Mouse (Mus musculus) activated CD4-positive, CD25-positive, alpha-beta regulatory T cell, adult 4 months (primary cell): ENCODE results near the gene Kif13a. TPM values are rescaled to one million over a fixed set of nuclear protein-coding genes. Genes with fewer than 3 reads are reported as not detected.

Source experiments
- ATAC-seq: one replicate; pipeline ENCODE4 v1.8.0; 2017
- polyA plus RNA-seq, 2 experiments: library from polyadenylated mRNA; unstranded; fragments of 100-300 nt; shearing (Covaris generic); gene quantifications; one replicate each; pipeline ENCODE4 v1.2.1; 2017

The Kif13a gene
- polyA plus RNA-seq, 2 experiments from 2014 or later: 3.5 to 5.7 TPM

DNA sequence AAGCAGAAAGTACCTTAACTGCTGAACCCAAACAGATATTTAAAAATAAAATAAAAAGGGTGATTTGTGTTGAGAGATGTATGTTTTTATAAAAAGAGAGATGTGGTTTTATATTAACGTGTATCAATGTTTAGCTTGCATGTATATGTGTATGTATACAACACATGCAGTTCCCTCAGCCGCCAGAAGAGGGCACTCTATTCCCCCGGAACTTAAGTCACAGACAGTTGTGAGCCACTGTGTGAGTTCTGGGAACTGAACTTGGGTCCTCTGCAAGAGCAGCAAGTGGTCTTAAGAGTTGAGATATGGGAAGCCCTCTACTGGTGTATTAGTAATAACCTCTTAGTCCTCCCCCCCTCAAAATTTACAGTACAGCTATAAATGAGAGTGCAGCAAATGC is 96.7 kb downstream of the Kif13a start:
- no peak for ATAC-seq

- no peak for ATAC-seq
Measured at GRCm38 (mm10) chr13:46823271-46823670, 106.4 kb downstream of the Kif13a start.

DNA sequence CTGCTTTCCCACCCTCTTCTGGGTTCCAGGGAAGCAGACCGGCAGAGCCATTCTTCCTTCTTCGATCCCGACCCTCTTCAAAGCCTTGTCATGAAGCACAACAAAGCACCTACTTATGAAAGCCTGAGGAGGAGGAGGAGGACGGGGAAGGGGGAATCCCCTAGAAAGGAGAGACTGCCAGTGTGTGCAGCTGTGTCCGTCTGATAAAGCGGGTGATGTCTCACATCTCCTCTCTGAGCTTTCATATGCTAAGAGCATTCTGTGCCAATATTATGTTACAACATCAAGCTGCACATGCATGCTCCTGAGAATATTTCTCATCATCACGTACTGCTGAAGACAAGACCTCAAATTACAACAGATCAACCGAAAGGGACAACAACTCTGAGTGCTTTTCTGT is 107.5 kb downstream of the Kif13a start:
- no peak for ATAC-seq

- ATAC-seq: no peak
Measured at GRCm38 (mm10) chr13:46819729-46820223, 109.9 kb downstream of the Kif13a start.

- no peak for ATAC-seq
Measured at GRCm38 (mm10) chr13:46819202-46819728, 110.4 kb downstream of the Kif13a start.

DNA sequence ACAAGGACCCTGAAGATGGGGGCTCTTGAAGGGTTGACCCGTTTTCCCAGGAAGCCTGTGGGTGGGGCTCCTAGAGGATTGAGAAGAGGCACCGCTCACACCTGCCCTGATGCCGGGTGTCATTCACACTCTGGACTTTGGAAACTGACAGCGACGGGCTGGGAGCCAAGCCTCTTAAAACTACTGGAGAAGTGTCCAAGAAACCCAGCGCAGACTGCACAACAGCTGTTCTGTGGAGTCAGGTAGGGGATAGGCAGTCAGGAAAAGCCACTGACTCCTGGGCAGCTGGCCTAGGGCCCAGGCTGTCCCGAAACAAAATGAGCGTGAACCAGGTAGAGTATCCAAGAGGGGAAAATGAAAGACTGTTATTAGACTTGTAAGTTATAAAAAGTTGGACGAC is 111.3 kb downstream of the Kif13a start:
- no peak for ATAC-seq

- ATAC-seq: no peak
Measured at GRCm38 (mm10) chr13:46812648-46813184, 117.0 kb downstream of the Kif13a start.

DNA sequence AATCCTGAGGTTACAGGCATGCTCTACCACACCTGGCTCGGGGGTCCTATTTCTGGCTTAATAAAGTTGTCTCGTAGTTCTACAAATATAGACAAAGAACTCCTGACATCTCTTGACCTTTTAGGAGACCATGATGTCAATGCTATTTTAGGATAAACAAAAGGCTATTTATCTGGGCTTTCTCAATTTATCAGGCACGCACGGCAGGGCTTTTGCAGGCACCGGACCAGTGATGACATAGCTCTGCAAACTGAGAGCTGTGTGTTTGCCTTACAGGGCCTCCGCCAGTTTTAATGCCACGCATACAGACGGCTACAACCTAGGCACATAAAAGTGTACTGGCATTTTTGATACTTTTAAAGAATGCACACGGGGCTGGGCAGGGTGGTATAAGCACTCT is 118.0 kb downstream of the Kif13a start:
- no peak for ATAC-seq

- ATAC-seq: no peak
Measured at GRCm38 (mm10) chr13:46810613-46811012, 119.1 kb downstream of the Kif13a start.

GRCm38 (mm10) chr13:46810098-46810497 is 119.6 kb downstream of the Kif13a start:
- no peak for ATAC-seq

GRCm38 (mm10) chr13:46807901-46808300 is 121.8 kb downstream of the Kif13a start:
- no peak for ATAC-seq

GRCm38 (mm10) chr13:46801196-46801595 is 128.5 kb downstream of the Kif13a start:
- no peak for ATAC-seq

DNA sequence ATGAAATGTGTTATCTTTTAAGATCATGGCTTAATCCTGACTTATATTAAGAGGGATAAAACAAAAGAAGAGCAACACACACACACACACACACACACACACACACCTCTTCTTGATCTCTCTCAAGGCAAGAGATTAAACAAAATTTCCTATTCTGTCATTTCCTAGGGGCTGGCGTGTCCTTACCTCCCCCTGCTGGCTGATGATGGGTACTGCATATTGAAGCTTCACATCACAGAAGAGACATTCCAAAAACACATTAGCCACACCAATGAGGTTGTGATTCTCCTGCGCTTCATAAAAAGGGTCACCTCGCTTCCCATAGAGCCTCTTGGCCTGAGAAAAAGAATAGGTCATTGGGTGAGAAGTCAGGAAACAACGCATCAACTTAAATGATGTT is 131.5 kb downstream of the Kif13a start:
- peak; percentile 52 for ATAC-seq

DNA sequence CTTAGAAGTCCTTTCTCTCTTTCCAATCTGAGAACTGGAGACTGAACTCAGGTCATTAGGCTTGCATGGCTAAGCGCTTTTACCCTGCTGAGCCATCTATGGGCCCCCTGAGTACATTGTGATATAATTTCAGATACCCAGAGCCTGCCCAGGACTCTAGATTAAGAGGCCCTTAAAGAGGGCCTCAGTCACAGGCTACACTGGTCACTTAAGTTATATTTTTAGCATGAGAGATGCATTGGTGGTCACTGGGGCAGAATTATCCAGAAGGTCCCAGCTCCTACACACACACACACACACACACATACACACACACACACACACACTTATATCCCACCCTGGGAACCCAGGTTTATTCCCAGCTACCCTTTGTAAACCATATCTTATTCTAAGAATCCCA is 133.3 kb downstream of the Kif13a start:
- ATAC-seq: no peak

DNA sequence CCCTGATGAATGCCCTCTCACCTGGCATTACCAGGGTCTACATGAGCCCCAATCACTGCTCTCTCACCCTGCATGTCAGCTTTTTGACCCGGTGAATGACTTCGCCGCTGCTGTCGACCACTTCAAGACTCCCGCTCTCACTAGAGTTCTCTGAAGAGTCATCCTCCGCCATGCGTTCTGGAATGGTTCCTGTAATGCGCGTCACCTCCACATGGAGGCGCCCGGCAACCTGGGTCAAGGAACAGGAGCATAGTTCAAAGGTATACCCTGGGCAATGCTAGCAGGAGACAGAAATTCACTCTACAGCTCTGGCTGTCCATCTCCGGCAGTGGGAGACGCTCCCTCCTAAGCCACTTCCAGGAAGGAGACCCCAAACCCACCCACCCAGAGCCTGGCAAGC is 135.8 kb downstream of the Kif13a start:
- no peak for ATAC-seq

- ATAC-seq: no peak
Measured at GRCm38 (mm10) chr13:46788452-46788851, 141.2 kb downstream of the Kif13a start.

- ATAC-seq: no peak
Measured at GRCm38 (mm10) chr13:46786836-46787235, 142.8 kb downstream of the Kif13a start.

- ATAC-seq: no peak
Measured at GRCm38 (mm10) chr13:46786064-46786561, 143.6 kb downstream of the Kif13a start.

DNA sequence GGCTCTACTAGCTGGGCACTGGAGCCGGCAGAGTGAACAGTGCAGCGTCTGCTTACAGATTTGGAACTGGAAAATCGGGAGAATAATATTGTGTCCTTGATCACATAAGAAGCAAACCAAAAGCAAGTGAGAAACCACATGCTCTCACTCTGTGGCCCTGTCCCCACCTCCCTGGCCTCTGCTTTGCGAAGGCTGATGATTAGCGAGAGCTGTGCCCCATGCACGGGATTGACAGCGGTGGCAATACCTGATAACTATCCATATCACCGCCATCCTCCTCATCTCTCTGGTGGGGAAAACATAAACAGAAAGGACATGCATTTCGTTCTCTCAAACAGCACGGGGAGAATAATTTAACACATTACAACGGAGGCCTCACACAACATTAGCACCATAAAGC is 149.3 kb downstream of the Kif13a start:
- no peak for ATAC-seq

- peak; percentile 83 for ATAC-seq
Measured at GRCm38 (mm10) chr13:46779831-46780230, 149.8 kb downstream of the Kif13a start.

DNA sequence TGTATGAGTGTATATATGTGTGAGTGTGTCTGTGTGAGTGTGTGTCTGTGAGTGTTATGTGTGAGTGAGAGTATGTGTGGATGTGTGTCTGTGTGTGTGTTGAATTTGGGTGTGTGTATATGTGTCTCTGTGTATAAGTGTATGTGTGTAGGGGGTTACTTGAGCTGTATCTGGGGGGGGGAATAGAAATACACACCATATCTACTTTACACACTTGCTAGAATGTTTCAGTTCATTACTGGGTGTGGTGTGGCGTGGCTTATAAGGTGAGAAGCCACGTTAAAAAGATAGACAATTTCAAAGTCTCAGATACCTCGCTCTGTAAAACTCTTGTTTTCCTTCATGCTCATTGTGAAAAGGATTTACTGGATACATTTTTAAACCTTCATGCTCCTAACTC is 152.2 kb downstream of the Kif13a start:
- ATAC-seq: no peak

- ATAC-seq: no peak
Measured at GRCm38 (mm10) chr13:46776636-46777305, 152.9 kb downstream of the Kif13a start.

DNA sequence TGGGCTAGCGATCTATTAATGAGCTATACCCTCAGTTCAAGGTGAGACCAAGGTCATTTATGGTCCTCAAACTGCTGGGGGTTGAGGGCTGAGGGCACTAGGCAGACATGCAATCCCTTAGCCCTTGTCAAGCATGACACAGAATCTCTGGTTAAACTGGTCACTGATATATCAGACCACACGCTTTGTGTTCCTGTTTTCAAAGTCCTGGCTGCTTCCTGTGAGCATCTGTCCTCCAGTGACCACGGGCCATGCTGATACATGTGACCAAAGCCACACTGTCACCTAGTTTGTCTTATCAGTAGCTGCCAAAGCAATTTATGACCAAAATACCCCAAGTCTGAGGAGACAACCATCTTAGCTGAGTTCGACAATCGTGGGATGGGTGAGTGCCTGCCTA is 154.7 kb downstream of the Kif13a start:
- ATAC-seq: no peak

GRCm38 (mm10) chr13:46772581-46772980 is 157.1 kb downstream of the Kif13a start:
- ATAC-seq: no peak
